Mouse (Mus musculus): ENCODE data around the gene Lgalsl. TPM values are rescaled to one million over a fixed set of nuclear protein-coding genes. Genes with fewer than 3 reads are reported as not detected.

Gene Lgalsl
- 25.0 TPM for polyA plus RNA-seq (2014; fragmentation: Illumina TruSeq; extraction: RNeasy Lipid Tissue Mini Kit (QIAGEN cat#74804); ENCODE audit: low read depth, low replicate concordance)

GRCm38 (mm10) chr11:20830686-20831505 is at the start of gene Lgalsl:
Lgalsl (minus strand) TSS chr11:20831056.

Other genes with a start within 250 kb of the Lgalsl start
- gene Aftph, start 89.5 kb downstream of the Lgalsl start, polyA plus RNA-seq (2014; fragmentation: Illumina TruSeq; extraction: RNeasy Lipid Tissue Mini Kit (QIAGEN cat#74804); ENCODE audit: low read depth, low replicate concordance): 43.2 TPM